Mouse (Mus musculus) heart, adult 10 weeks (tissue): ENCODE measurements around the gene Mmrn1. TPM values are rescaled to one million over a fixed set of nuclear protein-coding genes. Genes with fewer than 3 reads are reported as not detected.

Experiments
- polyA plus RNA-seq: library from polyadenylated mRNA; stranded (reverse); fragments of 350-450 nt; fragmentation: Illumina TruSeq; extraction: RNeasy Lipid Tissue Mini Kit (QIAGEN cat#74804); gene quantifications from one replicate; pipeline ENCODE4 v1.2.3, GENCODE M21; 2014; ENCODE audit warnings: low read depth, low replicate concordance

The Mmrn1 gene
- polyA plus RNA-seq: 6.5 TPM

GRCm38 (mm10) chr6:60924676-60925075 lies at the start of gene Mmrn1:
Mmrn1 (plus strand) TSS chr6:60924976.

Other genes with a start within 250 kb of the Mmrn1 start
- gene Snca, start 95.1 kb upstream of the Mmrn1 start, polyA plus RNA-seq: 7.3 TPM